Mouse (Mus musculus) kidney, embryonic 16.5 days (tissue): ENCODE results near the gene Isyna1. TPM values are rescaled to one million over a fixed set of nuclear protein-coding genes. Genes with fewer than 3 reads are reported as not detected.
A peak's percentile ranks its signal among the peaks of the same experiment; 100 is the strongest.

Experiments used
- ATAC-seq: fragments of 200-750 bp; cut with Nextera tagmentation; 2 replicates; pipeline ENCODE4 v1.8.0; 2017; ENCODE audit warnings: moderate TSS enrichment; ENCODE audit not compliant: low FRiP score, low TSS enrichment
- H3K27ac ChIP-seq: fragments of 300-500 bp; sonication (generic); 2 replicates; pipeline ENCODE4 v1.5.1; 2014; ENCODE audit warnings: low read length
- H3K27me3 ChIP-seq: fragments of 300-500 bp; sonication (generic); 2 replicates; pipeline ENCODE4 v1.6.1; 2014; ENCODE audit warnings: low read length, control low read depth, mixed read lengths; ENCODE audit not compliant: insufficient read depth
- H3K36me3 ChIP-seq: fragments of 300-500 bp; sonication (generic); 2 replicates; pipeline ENCODE4 v1.6.1; 2014; ENCODE audit warnings: low read length, control low read depth, mixed read lengths; ENCODE audit not compliant: insufficient read depth
- H3K4me1 ChIP-seq: fragments of 300-500 bp; sonication (generic); 2 replicates; pipeline ENCODE4 v1.6.1; 2014; ENCODE audit warnings: low read length, control low read depth, mixed read lengths; ENCODE audit not compliant: insufficient read depth
- H3K4me2 ChIP-seq: fragments of 300-500 bp; sonication (generic); replicated peaks from 2 replicates; pipeline ENCODE4 v1.6.1; 2014; ENCODE audit warnings: low read depth, low read length
- H3K4me3 ChIP-seq: fragments of 300-500 bp; sonication (generic); 2 replicates; pipeline ENCODE4 v1.5.1; 2014; ENCODE audit warnings: mild to moderate bottlenecking, low read length
- H3K9ac ChIP-seq: fragments of 300-500 bp; sonication (generic); replicated peaks from 2 replicates; pipeline ENCODE4 v1.6.1; 2014; ENCODE audit warnings: low read length
- H3K9me3 ChIP-seq: fragments of 300-500 bp; sonication (generic); 2 replicates; pipeline ENCODE4 v1.6.1; 2016; ENCODE audit warnings: low read length, control low read depth
- WGBS: fragments of 180-500 bp; shearing (Covaris S2); extraction: QIAGEN DNeasy Blood & Tissue Kit; methylation state at CpG from one replicate; pipeline ENCODE4 v1.1.7; 2014; 5-methylcytosine and 5-hydroxymethylcytosine counted together
- polyA plus RNA-seq: library from polyadenylated mRNA; unstranded; fragments of >200 nt; fragmentation: Nextera tagmentation; extraction: Ambion mirVana; gene quantifications from 2 replicates; pipeline ENCODE4 v1.2.1, GENCODE M21; 2015

Isyna1 gene
- polyA plus RNA-seq, 1 experiment from 2014 or later: 217 TPM

DNA sequence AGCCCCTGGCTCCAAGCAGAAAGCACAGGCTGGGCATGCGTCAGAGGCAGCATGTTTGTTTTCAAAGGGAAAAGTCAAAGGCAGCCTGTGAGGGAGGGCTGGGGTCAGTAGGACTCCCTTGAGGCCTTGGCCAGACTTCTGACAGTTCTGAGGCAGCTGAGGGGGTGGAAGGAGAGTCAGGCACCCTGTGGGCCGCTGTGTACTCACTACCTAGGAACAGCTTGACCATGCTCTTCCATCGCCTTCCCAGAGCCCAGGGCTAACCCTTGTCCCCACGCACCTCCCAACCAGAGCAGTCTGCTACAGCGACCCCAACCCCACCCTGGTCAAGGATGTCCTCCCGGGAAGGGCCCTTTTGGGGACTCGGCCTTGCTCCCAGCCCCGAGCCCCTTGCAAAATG lies 1.0 kb upstream of the Isyna1 start:
- WGBS: 35% methylated on average over 8 of the region's 8 CpGs
- peak overlapping the region; percentile 68; the same call in 1 of the 2 replicates for H3K4me3 ChIP-seq
- ATAC-seq: 0 out of 2 replicates have a peak, but pooled peaks have one; percentile 4
- H3K9ac ChIP-seq: peak overlapping the region; percentile 57
- H3K9me3 ChIP-seq: no peaks in the 10 kb centered on the region
- H3K4me2 ChIP-seq: peak overlapping the region; percentile 99
- H3K4me1 ChIP-seq: peaks cover 44% of the 10 kb centered on the region
- peaks cover 35% of the 10 kb centered on the region for H3K36me3 ChIP-seq
- peak overlapping the region; percentile 82 for H3K27ac ChIP-seq
- no peaks in the 10 kb centered on the region for H3K27me3 ChIP-seq

DNA sequence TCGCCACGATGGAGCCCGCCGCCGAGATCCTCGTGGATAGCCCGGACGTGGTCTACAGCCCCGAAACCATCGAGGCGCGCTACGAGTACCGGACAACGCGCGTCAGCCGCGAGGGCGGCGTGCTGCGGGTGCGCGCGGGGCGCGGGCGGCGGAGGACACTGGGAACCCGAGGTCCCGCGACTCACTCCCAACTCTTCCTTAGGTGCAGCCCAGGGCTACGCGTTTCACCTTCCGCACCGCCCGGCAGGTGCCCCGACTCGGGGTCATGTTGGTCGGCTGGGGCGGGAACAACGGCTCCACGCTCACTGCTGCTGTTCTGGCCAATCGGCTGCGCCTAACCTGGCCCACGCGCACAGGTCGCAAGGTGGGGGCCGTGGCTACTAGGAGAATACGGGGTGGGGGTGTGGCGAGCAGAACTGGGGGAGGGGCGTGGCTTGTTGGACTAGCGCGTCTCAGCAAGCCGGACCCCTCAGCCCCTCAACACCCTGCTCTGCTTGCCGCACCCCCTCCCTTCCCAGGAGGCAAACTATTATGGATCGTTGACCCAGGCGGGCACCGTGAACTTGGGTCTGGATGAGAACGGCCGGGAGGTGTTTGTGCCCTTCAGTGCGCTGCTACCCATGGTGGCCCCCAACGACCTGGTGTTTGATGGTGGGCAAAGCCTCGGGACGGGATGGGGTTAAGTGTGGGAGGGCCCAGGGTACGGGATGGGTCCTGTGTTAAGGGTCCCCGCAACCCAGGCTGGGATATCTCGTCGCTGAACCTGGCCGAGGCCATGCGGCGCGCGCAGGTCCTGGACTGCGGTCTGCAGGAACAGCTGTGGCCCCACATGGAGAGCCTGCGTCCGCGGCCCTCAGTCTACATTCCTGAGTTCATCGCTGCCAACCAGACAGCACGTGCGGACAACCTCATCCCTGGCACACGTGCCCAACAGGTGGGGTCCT lies 720 bp downstream of the Isyna1 start:
- WGBS: 11% methylated on average over 81 of the region's 82 CpGs
- Histone ChIP-seq H3K4me1 (peaks cover 60% of the 10 kb centered on the region), H3K36me3 (peaks cover 31% of the 10 kb centered on the region)

DNA sequence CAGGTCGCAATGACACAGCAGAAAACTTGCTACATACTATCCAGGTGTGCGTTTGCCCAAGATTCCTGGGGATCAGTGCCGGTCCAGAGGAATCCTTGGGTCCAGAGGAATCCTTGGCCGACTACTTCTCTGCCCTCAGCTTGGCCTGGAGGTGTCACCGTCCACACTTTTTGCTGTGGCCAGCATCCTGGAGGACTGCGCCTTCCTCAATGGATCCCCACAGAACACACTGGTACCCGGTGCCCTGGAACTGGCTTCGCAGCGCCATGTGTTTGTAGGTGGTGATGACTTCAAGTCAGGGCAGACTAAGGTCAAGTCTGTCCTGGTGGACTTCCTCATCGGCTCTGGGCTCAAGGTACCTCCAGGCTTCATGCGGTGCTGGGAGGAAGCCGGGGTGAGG lies 1.6 kb downstream of the Isyna1 start:
- Histone ChIP-seq H3K36me3 (peaks cover 22% of the 10 kb centered on the region), H3K27me3 (no peaks in the 10 kb centered on the region), H3K4me1 (peaks cover 69% of the 10 kb centered on the region), H3K9ac (peak overlapping the region; percentile 76; the same call in 1 of the 2 replicates), H3K9me3 (no peaks in the 10 kb centered on the region), H3K4me2 (peak overlapping the region; percentile 99; the same call in 1 of the 2 replicates), H3K4me3 (no peak overlapping the region), H3K27ac (no peak overlapping the region)
- ATAC-seq: no peak
- WGBS: 92% methylated on average over 12 of the region's 12 CpGs

More for the DNA sequence above, 720 bp downstream of the Isyna1 start:
- peak overlapping the region; percentile 76 for H3K9ac ChIP-seq
- ATAC-seq: peak; percentile 1; the same call in 1 of the 2 replicates
- H3K27me3 ChIP-seq: no peaks in the 10 kb centered on the region
- H3K9me3 ChIP-seq: no peaks in the 10 kb centered on the region
- H3K4me2 ChIP-seq: peak overlapping the region; percentile 99
- peak overlapping the region; percentile 82 for H3K27ac ChIP-seq
- H3K4me3 ChIP-seq: peak overlapping the region; percentile 68

DNA sequence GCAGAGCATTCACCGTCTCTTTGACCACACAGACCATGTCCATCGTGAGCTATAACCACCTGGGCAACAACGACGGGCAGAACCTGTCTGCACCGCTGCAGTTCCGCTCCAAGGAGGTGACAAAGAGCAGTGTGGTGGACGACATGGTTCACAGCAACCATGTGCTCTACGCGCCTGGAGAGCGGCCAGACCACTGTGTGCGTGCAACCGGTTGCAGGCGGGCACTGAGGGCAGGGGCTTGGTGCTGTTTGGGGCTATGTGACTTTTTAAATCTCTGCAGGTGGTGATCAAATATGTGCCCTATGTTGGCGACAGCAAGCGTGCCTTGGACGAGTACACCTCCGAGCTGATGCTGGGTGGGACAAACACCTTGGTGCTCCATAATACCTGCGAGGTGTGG lies 2.0 kb downstream of the Isyna1 start:
- Histone ChIP-seq H3K9me3 (no peaks in the 10 kb centered on the region), H3K36me3 (peaks cover 20% of the 10 kb centered on the region), H3K4me3 (no peak overlapping the region), H3K4me1 (peaks cover 73% of the 10 kb centered on the region), H3K9ac (no peak overlapping the region), H3K4me2 (no peak overlapping the region), H3K27me3 (no peaks in the 10 kb centered on the region), H3K27ac (no peak overlapping the region)
- ATAC-seq: no peak
- 86% methylated on average over 18 of the region's 18 CpGs for WGBS

DNA sequence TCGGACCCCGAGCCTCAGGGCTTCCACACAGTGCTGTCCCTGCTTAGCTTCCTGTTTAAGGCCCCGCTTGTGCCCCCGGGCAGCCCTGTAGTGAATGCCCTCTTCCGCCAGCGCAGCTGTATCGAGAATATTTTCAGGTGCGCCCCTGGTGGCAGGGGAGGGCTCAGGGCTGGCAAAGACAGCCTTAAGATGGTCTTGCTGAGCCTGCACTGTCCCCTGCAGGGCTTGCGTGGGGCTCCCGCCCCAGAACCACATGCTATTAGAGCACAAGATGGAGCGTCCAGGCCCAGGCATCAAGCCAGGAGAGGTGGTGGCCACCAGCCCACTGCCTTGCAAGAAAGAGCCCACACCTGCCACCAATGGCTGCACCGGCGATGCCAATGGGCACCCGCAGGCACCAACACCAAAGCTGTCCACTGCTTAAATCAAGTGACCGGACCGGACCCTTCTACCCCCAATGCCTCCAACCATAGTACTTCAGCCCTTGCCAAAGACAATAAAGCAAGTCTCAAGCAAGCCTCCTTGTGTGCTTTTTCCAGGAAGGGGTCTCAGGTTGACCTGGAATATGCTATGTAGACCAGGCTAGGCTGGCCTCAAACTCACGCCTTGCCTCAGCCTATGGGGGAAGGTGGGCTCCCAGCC lies 2.7 kb downstream of the Isyna1 start:
- Histone ChIP-seq H3K4me1 (peaks cover 80% of the 10 kb centered on the region), H3K27ac (no peak overlapping the region), H3K27me3 (no peaks in the 10 kb centered on the region), H3K9me3 (no peaks in the 10 kb centered on the region), H3K9ac (peak overlapping the region; percentile 74; the same call in 1 of the 2 replicates), H3K36me3 (peaks cover 15% of the 10 kb centered on the region), H3K4me3 (no peak overlapping the region), H3K4me2 (peak overlapping the region; percentile 78; the same call in 1 of the 2 replicates)
- 84% methylated on average over 17 of the region's 17 CpGs for WGBS
- no peak for ATAC-seq

DNA sequence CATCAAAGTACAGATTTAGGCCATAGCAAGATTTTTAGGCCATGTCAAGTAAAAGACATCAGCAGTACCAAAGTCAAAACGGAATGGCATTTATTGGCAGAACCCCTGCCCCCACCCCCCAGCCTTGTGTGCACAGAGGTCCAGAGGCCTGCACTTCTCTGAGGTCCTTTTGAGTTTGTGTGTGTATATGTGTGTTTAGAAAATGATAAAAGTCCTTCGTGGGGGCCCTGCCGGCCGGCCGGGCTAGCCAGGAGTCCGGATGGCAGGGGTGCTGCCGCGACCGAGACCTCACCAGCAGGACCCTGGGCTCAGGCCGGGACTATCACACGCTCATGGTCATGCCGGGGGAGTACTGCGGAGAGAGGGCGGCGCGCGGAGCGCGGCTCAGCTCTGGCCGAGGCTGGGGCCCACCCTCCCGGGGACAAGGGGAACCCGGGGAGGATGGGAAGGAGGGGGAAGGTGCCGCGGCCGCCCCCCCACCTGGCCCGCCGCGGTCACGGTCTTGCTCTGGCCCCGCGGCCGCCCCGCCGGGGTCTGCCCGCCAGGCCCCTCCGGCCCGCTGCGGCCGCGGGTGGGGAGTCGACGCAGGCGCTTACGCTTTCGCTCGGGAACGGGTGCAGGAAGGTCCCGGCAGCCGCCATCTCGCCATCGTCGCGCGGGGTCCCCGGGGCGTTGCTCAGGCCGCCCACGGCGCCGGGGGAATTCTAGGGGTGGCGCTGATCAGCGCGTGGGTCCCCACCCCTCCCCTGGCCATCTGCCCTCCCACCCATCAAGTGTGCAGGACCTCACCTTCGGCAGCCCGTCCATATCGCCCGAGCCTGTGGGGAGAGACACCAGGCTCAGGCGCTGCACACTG lies 3.5 kb downstream of the Isyna1 start:
- Histone ChIP-seq H3K27me3 (no peaks in the 10 kb centered on the region), H3K4me1 (peaks cover 81% of the 10 kb centered on the region), H3K9me3 (no peaks in the 10 kb centered on the region), H3K4me3 (peak overlapping the region; percentile 48), H3K36me3 (peaks cover 21% of the 10 kb centered on the region), H3K9ac (peak overlapping the region; percentile 74), H3K4me2 (peak overlapping the region; percentile 78), H3K27ac (no peak overlapping the region)
- 11% methylated on average over 66 of the region's 68 CpGs for WGBS
- no peak for ATAC-seq

DNA sequence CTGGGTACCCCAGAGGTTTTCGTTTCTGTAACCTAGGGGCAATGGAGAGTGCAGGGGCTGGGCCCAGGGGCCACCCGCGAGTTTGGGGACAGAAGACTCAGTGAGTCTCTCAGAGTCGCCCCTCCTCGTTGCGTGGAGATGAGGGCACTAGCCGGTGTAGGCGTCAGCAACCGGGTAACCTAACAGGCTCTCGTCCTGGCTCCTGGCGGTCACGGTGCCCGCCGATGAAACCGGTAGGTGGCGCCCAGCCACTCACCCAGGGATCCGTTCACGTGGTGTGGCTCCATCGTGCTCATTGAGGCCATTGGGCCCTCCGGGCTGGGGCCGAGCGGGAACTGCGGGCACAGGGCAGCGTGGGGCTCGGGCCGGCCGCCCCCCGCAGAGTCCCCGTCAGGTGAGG lies 4.1 kb downstream of the Isyna1 start:
- Histone ChIP-seq H3K4me2 (peak overlapping the region; percentile 78), H3K4me3 (peak overlapping the region; percentile 48), H3K9me3 (no peaks in the 10 kb centered on the region), H3K27me3 (no peaks in the 10 kb centered on the region), H3K4me1 (peaks cover 75% of the 10 kb centered on the region), H3K27ac (peak overlapping the region; percentile 9; the same call in 1 of the 2 replicates), H3K36me3 (peaks cover 26% of the 10 kb centered on the region), H3K9ac (peak overlapping the region; percentile 74)
- peak; percentile 16; the same call in 1 of the 2 replicates for ATAC-seq
- 7% methylated on average over 29 of the region's 29 CpGs for WGBS

DNA sequence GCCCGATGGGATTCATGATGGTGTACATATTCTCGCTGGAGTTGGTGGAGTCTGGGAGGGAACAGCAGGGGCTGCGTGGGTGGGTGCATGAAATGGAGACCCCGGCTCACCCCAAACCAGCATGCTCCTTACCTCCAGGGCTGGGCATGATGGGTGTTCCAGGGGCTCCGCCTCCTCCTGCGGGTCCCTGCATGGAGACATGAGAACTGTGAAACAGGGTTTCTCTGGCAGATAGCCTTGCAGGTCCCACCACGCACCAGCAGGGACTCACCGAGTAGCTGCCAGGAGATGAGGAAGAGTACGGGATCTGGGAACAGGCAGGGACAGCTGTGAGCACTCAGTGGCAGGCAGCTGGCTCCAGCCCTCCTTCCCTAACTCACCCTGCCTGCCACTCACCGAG lies 4.5 kb downstream of the Isyna1 start:
- Histone ChIP-seq H3K9me3 (no peaks in the 10 kb centered on the region), H3K27ac (peak overlapping the region; percentile 9; the same call in 1 of the 2 replicates), H3K9ac (peak overlapping the region; percentile 45), H3K36me3 (peaks cover 26% of the 10 kb centered on the region), H3K27me3 (no peaks in the 10 kb centered on the region), H3K4me3 (peak overlapping the region; percentile 48), H3K4me2 (peak overlapping the region; percentile 78), H3K4me1 (peaks cover 70% of the 10 kb centered on the region)
- no peak for ATAC-seq
- 19% methylated on average over 10 of the region's 10 CpGs for WGBS
